Mouse (Mus musculus) bone marrow macrophage, adult 2 months (primary cell): ENCODE results near the gene Cytip.

ENCODE experiments used
- CTCF ChIP-seq: IDR thresholded peaks from 2 replicates; pipeline ENCODE4 v1.5.1; 2012; ENCODE audit warnings: low read depth, mild to moderate bottlenecking, low read length, moderate library complexity
- POLR2A ChIP-seq: IDR thresholded peaks from 2 replicates; pipeline ENCODE4 v1.6.1; 2012; ENCODE audit warnings: mild to moderate bottlenecking, low read depth, low read length, borderline replicate concordance

DNA sequence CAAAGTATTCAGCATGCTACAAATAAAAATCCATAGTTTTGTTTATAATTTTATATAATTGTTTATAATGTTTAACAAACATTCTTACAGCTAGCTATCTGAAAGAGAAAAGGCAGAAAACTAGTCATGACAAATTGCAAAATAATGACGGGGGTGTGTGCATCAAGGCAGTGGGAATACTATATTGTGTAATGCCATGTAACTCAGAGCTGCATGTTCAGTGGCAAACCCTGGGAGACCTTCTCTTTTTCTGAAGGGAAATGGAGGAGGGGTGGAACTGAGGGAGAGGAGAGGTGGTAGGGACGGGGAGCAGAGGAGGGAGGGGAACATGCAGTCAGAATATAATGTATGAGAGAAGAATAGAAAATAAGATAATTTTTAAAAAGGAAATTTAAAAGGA, 28.6 kb downstream of the Cytip start:
- TF ChIP-seq CTCF (no peak), POLR2A (no peak)
